In the genomic region with DNA sequence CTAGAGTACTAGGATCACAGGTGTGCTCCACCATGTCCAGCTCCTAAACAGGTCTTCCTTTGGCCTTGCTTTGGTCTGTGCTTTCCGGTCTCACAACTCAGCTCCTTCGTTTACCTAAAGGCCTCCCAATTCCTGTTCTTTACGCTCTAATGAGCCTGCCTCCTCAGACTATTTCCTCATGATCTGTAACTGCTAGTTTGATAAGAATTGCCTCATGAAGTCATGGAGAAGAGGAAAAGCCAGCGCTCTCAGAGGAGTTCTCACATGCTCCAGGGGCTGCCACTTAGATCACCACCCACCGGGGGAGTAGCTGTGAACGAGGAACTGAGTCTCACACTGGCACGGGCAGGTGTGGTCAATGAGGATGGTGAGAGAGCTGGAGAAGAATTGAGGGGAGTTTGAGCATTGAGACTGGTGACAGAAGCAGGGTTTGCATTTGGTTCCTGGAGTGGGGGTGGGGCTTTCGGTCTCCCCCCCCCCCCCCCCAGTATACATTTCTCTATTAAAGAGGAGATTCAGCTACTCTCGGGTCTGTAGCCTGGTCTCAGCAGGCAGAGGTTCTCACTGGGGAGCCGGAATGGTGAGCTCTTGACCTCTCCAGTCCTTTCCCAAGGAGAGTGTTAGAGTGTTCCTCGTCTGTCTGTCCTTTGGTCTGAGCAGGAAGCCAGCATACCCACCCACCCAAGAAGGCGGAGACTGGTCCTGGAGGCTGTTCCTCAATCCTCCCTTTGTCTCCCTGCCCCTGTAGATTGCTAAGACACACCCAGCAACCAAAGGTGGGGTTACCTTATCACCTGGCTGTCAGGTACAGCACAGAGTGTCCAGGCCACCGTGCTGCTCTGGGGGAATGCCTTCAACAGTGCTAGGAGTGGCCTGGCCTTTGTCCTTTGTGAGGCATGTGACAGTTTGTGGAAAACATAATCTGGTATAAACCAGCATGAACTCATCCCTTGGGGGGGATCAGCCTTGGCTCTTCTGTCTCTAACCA, we compare ENCODE assay signal across 12 mouse cellular contexts. TPM values are rescaled to one million over a fixed set of nuclear protein-coding genes. Genes with fewer than 3 reads are reported as not detected.
DNase-seq lines count a peak whose midpoint lies in the region; ATAC-seq lines count a peak whose summit lies in the region.
"Had no signal": no experiment of that assay in that cellular context is flagged by ENCODE, and none has a peak within 500 bp of the region (broad histone marks: within the 10 kb centered on the region; RNA-seq: fewer than 3 reads in every experiment).

No protein-coding gene starts in this region.

- no peak overlapping the region for H3K4me3 ChIP-seq in heart, embryonic 13.5 days
- no peak overlapping the region for H3K4me3 ChIP-seq in liver, embryonic 11.5 days (ENCODE audit: low read depth, low read length)
- H3K4me3 ChIP-seq: embryonic facial prominence, embryonic 15.5 days had no signal

- no peak for ATAC-seq in heart, embryonic 13.5 days (ENCODE audit: extremely low read depth, insufficient number of reproducible peaks, low FRiP score, low TSS enrichment)
- ATAC-seq in liver, embryonic 11.5 days (replicated peaks; ENCODE audit: low FRiP score) = no peak

- no peak for DNase-seq in heart, adult 9 months (ENCODE audit: low spot score in 2 of 2)
- DNase-seq in A20 (ENCODE audit: low read depth, low spot score) (peak; percentile 56), ZHBTc4 (ENCODE audit: low read depth, low spot score) (peak; percentile 75)
- no peak for DNase-seq in liver, embryonic 11.5 days (ENCODE audit: low spot score)
- DNase-seq in cerebellum, adult 9-11 months = no peak
- no peak for DNase-seq in layer of hippocampus, adult 8-10 months (ENCODE audit: low spot score in 2 of 2)
- DNase-seq in urinary bladder, postnatal 25 days (ENCODE audit: low spot score) = no peak
- DNase-seq: adrenal gland, adult 2 months; cerebellum, adult 18-20 months had no signal

- H3K36me3 ChIP-seq in heart, embryonic 13.5 days = no peaks in the 10 kb centered on the region
- no peaks in the 10 kb centered on the region for H3K36me3 ChIP-seq in liver, embryonic 11.5 days (ENCODE audit: control insufficient read depth, insufficient read depth, low read length)
- H3K36me3 ChIP-seq: embryonic facial prominence, embryonic 15.5 days had no signal

- no peaks in the 10 kb centered on the region for H3K9me3 ChIP-seq in heart, embryonic 13.5 days
- H3K9me3 ChIP-seq in liver, embryonic 11.5 days (ENCODE audit: control insufficient read depth, low read length) = no peaks in the 10 kb centered on the region
- H3K9me3 ChIP-seq: embryonic facial prominence, embryonic 15.5 days had no signal

- H3K27me3 ChIP-seq in heart, embryonic 13.5 days (replicated peaks) = no peaks in the 10 kb centered on the region
- no peaks in the 10 kb centered on the region for H3K27me3 ChIP-seq in liver, embryonic 11.5 days (replicated peaks; ENCODE audit: control insufficient read depth, insufficient read depth, low read length)
- H3K27me3 ChIP-seq: embryonic facial prominence, embryonic 15.5 days had no signal

- H3K27ac ChIP-seq in heart, embryonic 13.5 days (replicated peaks) = no peak overlapping the region
- H3K27ac ChIP-seq in liver, embryonic 11.5 days (ENCODE audit: low read depth, low read length) = peak overlapping the region; percentile 64; the same call in 1 of the 2 replicates
- H3K27ac ChIP-seq: embryonic facial prominence, embryonic 15.5 days had no signal

- H3K4me2 ChIP-seq in heart, embryonic 13.5 days = no peak overlapping the region
- H3K4me2 ChIP-seq in liver, embryonic 11.5 days = peak overlapping the region; percentile 37
- H3K4me2 ChIP-seq: embryonic facial prominence, embryonic 15.5 days had no signal

- H3K9ac ChIP-seq in heart, embryonic 13.5 days = peak overlapping the region; percentile 16; the same call in 1 of the 2 replicates
- peak overlapping the region; percentile 44 for H3K9ac ChIP-seq in liver, embryonic 11.5 days (ENCODE audit: low read depth, low read length)
- H3K9ac ChIP-seq: embryonic facial prominence, embryonic 15.5 days had no signal

- peaks cover 45% of the 10 kb centered on the region for H3K4me1 ChIP-seq in heart, embryonic 13.5 days
- peaks cover 32% of the 10 kb centered on the region for H3K4me1 ChIP-seq in liver, embryonic 11.5 days (replicated peaks; ENCODE audit: control insufficient read depth, insufficient read depth, low read length)

- 29% methylated on average over 13 of the region's 13 CpGs for WGBS in heart, embryonic 13.5 days
- 35% methylated on average over 13 of the region's 13 CpGs for WGBS in liver, embryonic 11.5 days

RNA-seq across cellular contexts. Expression of a gene that starts 4.7 kb away (rescaled TPM):
- 31.0 and 32.3 TPM in 2 replicates for polyA plus RNA-seq in heart, embryonic 13.5 days (2015; fragmentation: Nextera tagmentation; extraction: Ambion mirVana)
- polyA plus RNA-seq in liver, embryonic 11.5 days (2014; fragmentation: Nextera tagmentation; extraction: Ambion mirVana) = 78.6 and 80.2 TPM in 2 replicates
- total RNA-seq in layer of hippocampus, adult 8-10 months (2022) = 10 to 100 TPM; 28.6 to 30.4 (median 29.5) TPM

RNA-seq across cellular contexts. Expression of a gene that starts 16.3 kb away (rescaled TPM):
- 4.0 and 6.1 TPM in 2 replicates for polyA plus RNA-seq in heart, embryonic 13.5 days (2015; fragmentation: Nextera tagmentation; extraction: Ambion mirVana)
- polyA plus RNA-seq in liver, embryonic 11.5 days (2014; fragmentation: Nextera tagmentation; extraction: Ambion mirVana) = 5.0 and 6.8 TPM in 2 replicates
- 100 to 1,000 TPM; 220 to 248 (median 241) TPM for total RNA-seq in layer of hippocampus, adult 8-10 months (2022)

RNA-seq across cellular contexts. Expression of a gene that starts 36.9 kb away (rescaled TPM):
- polyA plus RNA-seq in heart, embryonic 13.5 days (2015; fragmentation: Nextera tagmentation; extraction: Ambion mirVana) = not detected in 2 replicates
- 0.16 TPM in 1 of 2 replicates, not detected in the other for polyA plus RNA-seq in liver, embryonic 11.5 days (2014; fragmentation: Nextera tagmentation; extraction: Ambion mirVana)
- total RNA-seq in layer of hippocampus, adult 8-10 months (2022) = under 1 TPM in 1 of 4 experiments, not detected in 3; 0.14 TPM
- total RNA-seq: adrenal gland, adult 2 months; layer of hippocampus, postnatal 25 days had no signal

Comparison
In these comparisons a context has a peak if more than half of its experiments do, and no peak if none do; other contexts are left out.
1. DNase-seq: peak in A20 (single experiment) and ZHBTc4 (single experiment); none in heart, adult 9 months (0 of 2), liver, embryonic 11.5 days (single experiment), cerebellum, adult 9-11 months (single experiment), layer of hippocampus, adult 8-10 months (0 of 2) and urinary bladder, postnatal 25 days (single experiment).